Mouse (Mus musculus): Measurements from ENCODE around the gene Mvp. TPM values are rescaled to one million over a fixed set of nuclear protein-coding genes. Genes with fewer than 3 reads are reported as not detected.

Mvp gene
- polyA plus RNA-seq, 1 experiment from 2014 or later: 104 TPM

- no peak for DNase-seq (ENCODE audit: low read depth, low spot score)
- ATAC-seq: no peak
- ChIA-PET CTCF (interaction anchor here (0.8 to 3.3 kb wide), 2 partner anchors 10 to 76 kb away, joined by 3 to 21 read pairs; partner anchors contain the start of genes Mvp, Pagr1a and Pagr1b), POLR2A (interaction anchor here (1.6 to 5.6 kb wide), 2 partner anchors 9 to 77 kb away, joined by 9 to 31 read pairs; partner anchors contain the start of genes Pagr1a and Pagr1b)
- no peak for TF ChIP-seq CTCF (IDR thresholded peaks at IDR 0.05)
- H3K27me3 ChIP-seq: no peaks in the 10 kb centered on the region
- in situ Hi-C loops (cut with MboI; ENCODE audit: low pct_unique_long_range_greater_than_20kb): no loop called here
Observed at GRCm38 (mm10) chr7:127025556-127026160, 11.2 kb upstream of the Mvp start.

DNA sequence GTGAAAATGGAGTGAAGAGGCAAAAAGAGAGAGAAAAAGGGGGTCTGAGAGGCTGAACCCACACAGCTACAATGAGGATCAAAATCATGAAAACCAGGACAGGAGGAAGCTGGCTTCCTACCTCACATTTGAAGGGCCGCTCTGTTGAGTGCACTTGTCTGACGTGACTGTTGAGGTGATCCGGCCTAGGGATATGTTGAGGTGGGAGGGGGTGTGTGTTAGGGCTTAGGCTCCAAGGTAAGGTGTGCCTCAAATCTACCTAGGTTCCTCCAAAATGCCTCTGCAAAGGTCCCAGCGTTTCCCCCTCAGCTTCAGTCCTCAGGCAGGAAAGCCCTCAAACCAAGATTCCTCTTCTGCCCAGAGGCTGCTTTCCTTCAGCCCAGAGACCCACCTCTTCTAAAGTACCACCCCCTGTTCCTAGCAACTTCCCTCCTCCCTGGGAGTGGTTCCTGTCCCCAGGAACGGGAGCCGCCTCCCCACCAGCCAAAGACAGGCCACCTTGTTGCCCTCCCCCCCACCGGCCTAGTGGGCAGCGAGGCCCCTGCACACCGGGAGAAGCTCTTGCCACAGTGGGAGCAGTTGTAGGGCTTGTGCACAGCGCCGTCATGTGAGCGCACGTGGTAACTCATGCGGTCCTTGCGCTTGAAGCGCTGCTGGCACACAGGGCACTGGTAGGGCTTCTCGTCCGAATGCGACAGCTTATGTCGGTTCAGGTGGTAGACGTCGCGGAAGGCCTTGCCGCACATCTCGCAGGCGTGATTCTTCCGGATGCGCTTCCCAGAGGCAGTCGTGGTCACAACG, 10.5 kb upstream of the Mvp start:
- in situ Hi-C loops (cut with MboI; ENCODE audit: low pct_unique_long_range_greater_than_20kb): no loop called here
- POLR2A ChIA-PET: interaction anchor here (0.6 to 5.6 kb wide), 5 partner anchors 8 to 78 kb away, joined by 4 to 31 read pairs (median 5); partner anchors contain the start of genes Mvp, Pagr1a and Pagr1b
- H3K27me3 ChIP-seq: no peaks in the 10 kb centered on the region
- DNase-seq (ENCODE audit: low read depth, low spot score) (no peak), ATAC-seq (peak; percentile 23)
- CTCF ChIA-PET: interaction anchor here (0.8 to 3.3 kb wide), 4 partner anchors 10 to 86 kb away, joined by 3 to 21 read pairs (median 4); partner anchors contain the start of genes Mvp, Pagr1a and Pagr1b
- TF ChIP-seq CTCF (IDR thresholded peaks at IDR 0.05): no peak

DNA sequence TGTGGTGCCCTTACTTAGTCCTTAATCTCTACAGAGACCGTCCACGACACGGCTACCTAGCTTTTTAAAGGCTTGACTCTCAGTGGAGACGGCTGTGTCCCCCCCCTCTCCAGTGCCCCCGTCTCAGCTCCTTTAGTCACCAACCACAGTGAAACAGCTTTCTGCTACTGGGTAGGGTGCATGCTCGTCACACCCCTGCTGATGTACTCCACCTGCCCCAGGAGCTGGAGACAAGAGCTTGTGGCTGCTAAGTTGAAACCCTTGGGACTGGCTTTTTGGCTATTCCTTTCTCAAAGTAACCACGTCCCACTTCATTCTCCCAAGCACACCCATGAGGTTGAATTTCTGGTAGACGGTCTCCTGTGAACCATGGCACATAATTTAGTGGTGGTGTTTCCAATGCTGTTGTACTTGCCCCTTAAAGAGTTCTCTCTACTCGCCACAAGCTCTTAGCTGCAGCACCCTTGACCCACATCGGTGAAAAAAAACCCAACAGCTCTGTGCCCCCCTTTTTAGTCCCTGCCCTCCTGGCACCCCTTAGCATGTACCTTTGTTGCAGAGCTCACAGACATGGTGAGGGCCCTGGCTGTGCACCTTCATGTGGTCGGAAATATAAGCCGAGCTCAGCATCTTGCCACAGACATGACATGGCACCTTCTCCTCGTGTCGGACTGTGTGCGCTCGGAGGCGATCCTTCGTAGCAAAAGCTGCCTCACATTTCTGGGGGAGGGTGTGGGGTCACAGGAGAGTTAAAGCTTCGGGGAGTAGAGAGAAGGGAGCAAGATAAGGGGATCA, 9.7 kb upstream of the Mvp start:
- ChIA-PET CTCF (interaction anchor here (1.0 to 3.3 kb wide), 3 partner anchors 9 to 87 kb away, joined by 3 to 21 read pairs (median 4); partner anchors contain the start of genes Mvp, Pagr1a and Pagr1b), POLR2A (interaction anchor here (0.6 to 5.6 kb wide), 8 partner anchors 7 to 609 kb away, joined by 3 to 31 read pairs (median 4); partner anchors contain the start of genes Mvp, Pagr1a and Pagr1b)
- no peaks in the 10 kb centered on the region for H3K27me3 ChIP-seq
- TF ChIP-seq CTCF (IDR thresholded peaks at IDR 0.05): no peak
- DNase-seq (ENCODE audit: low read depth, low spot score) (no peak), ATAC-seq (no peak)
- in situ Hi-C loops (cut with MboI; ENCODE audit: low pct_unique_long_range_greater_than_20kb): no loop called here

DNA sequence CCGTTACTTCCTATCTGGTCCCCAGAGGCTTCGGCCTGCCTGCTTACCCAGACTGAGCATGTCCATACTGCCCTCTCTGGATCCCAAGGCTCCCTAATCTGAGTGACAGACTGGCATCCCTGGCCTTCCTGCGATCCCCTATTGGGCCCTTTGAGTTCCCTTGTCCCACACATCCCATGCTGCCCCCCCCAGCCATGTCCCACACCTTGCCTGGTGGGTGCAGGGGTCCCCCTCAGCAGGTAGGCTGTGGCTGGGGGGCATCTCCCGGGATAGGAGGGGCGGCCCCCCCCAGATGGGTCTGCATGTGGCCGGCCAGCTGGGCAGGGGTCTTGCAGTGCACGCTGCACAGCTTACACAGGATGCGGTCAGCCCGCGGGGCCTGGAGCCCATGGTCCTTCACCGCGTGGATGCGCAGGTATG, 8.9 kb upstream of the Mvp start:
- ATAC-seq (no peak), DNase-seq (ENCODE audit: low read depth, low spot score) (no peak)
- in situ Hi-C loops (cut with MboI; ENCODE audit: low pct_unique_long_range_greater_than_20kb): no loop called here
- H3K27me3 ChIP-seq: no peaks in the 10 kb centered on the region
- POLR2A ChIA-PET: interaction anchor here (0.6 to 5.6 kb wide), 2 partner anchors 7 to 609 kb away, joined by 3 to 31 read pairs; partner anchors contain the start of genes Pagr1a and Pagr1b
- no peak for TF ChIP-seq CTCF (IDR thresholded peaks at IDR 0.05)
- CTCF ChIA-PET: interaction anchor here (3.3 kb wide), 1 partner anchor 8 kb away, joined by 21 read pairs; the partner anchor contains the start of genes Mvp, Pagr1a and Pagr1b

DNA sequence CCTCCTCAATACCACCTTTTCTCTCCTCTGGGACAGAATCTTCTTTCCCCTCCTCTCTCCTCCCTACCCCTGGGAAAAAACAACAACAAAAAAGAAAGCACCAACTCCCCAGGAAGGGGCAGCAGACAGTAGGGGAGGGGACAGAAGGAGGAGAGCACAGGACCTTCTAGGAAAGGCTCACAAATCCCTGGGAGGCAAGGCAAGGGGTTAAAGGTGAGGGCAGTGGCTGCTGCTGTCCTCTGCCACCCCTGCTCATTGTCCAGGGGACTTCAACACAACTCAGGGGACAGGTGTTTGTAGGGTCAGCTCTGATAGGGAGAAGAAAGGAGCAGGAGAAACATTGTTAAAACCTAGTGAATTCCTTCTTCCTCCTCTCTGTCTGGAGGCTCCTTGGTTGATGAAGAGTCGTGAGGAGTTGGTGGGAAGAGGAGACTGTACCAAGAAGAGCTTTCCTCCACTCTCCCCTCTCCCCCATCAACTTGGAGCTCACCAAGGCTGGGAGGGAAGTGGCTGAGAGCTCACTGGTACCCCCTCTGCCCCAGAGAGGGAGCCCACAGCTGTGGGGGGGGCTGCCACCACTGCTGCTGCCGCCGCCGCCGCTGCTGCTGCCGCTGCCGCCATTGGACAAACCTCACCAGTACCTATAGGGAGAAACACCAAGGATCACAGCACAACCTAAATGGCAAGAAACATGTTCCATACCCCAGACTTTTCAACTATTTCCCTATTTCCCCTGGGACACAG, 8.3 kb upstream of the Mvp start:
- DNase-seq (ENCODE audit: low read depth, low spot score) (no peak), ATAC-seq (no peak)
- H3K27me3 ChIP-seq: no peaks in the 10 kb centered on the region
- CTCF ChIA-PET: no interaction called here
- POLR2A ChIA-PET: no interaction called here
- in situ Hi-C loops (cut with MboI; ENCODE audit: low pct_unique_long_range_greater_than_20kb): no loop called here
- TF ChIP-seq CTCF (IDR thresholded peaks at IDR 0.05): no peak

DNA sequence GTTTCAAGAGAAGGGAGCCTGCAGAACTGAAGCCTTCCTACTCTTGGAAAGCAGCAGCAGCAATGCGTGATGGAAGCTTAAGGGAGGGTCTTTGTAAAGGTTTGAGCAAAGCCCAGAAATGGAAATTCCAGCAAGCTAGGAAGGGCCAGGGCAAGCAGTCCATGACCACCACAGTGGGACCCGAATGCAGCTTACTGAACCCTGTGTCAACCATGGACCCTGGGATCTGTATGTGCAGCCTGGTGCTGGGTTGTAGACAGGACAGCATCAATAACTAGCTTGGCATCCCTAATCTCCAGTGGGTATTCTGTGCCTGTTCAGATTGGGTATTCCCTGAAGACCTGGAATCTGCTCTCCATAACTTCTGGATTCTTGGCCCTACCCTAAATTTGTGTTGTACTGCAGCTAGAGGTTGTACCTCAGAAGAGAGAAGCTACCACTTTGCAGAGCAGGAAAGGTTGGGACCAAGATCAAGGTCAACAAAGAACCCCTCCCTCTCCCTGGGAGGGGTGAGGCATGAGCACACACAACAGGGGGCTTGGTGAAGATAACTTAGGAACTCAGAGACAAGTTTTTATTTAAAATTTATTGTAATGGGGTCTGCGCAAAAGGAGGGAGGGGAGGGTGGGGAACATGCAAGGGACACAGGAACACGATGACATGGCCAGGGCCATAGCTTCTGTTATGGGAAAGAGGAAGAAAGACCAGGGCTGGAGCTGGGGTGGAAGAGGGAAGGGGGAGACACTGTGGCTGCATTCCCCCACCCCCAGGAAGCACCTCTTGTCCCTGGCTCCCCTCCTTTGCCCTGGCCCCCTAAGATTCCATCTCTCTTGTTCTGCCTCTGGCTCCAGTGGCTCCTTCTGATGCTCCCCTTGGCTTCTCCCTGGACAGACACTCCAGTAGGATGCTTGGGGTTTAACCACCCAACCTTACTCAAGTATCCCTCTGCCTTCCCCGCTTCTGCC, 7.4 kb upstream of the Mvp start:
- no peak for TF ChIP-seq CTCF (IDR thresholded peaks at IDR 0.05)
- ATAC-seq (no peak), DNase-seq (ENCODE audit: low read depth, low spot score) (no peak)
- ChIA-PET POLR2A (no interaction called here), CTCF (no interaction called here)
- in situ Hi-C loops (cut with MboI; ENCODE audit: low pct_unique_long_range_greater_than_20kb): no loop called here
- no peaks in the 10 kb centered on the region for H3K27me3 ChIP-seq

DNA sequence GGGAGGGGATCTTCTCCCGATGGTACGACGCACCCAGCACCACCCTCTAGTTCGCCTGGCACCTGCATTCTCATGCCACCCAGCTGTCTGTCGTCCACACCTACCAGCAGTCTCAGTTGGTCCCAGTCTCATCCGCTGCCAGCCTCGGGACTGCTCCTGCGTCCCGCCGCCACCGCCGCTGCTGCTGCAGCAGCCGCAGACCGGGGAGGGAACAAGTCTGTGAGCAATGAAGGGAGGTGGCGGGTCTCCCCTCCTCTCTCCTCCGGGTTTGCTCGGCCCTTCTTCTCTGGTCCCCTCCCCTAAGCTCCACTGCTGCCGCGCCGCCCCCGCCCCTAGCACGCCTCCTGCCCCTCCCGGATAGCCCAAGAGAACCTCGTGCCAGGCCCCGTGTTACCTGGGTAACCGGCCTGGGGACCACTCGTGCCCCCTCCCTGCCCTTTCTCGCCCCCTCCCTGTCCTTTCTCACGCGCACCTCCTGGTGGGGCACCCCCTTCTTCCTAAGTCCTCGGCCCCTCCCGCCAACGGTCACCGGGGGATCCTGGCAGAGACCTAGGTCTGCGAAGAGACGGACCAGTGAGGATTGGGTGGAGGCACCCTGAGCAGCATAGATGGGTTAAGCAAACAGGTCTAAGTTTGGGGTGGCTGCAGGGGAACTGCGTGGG, 6.6 kb upstream of the Mvp start, which contains the start of the genes Gm42742 and Prrt2:
Gene Gm42742, minus strand, starts transcription at position 197 of the 662 bp plus-strand sequence.
Gene Prrt2, minus strand, starts transcription at position 311 of the 662 bp plus-strand sequence.
- no peaks in the 10 kb centered on the region for H3K27me3 ChIP-seq
- in situ Hi-C loops (cut with MboI; ENCODE audit: low pct_unique_long_range_greater_than_20kb): no loop called here
- ChIA-PET POLR2A (no interaction called here), CTCF (no interaction called here)
- DNase-seq (ENCODE audit: low read depth, low spot score): no peak
- TF ChIP-seq CTCF (IDR thresholded peaks at IDR 0.05): no peak
- no peak for ATAC-seq

- H3K27me3 ChIP-seq: no peaks in the 10 kb centered on the region
- no peak for DNase-seq (ENCODE audit: low read depth, low spot score)
- ChIA-PET CTCF (no interaction called here), POLR2A (no interaction called here)
- in situ Hi-C loops (cut with MboI; ENCODE audit: low pct_unique_long_range_greater_than_20kb): no loop called here
- no peak for TF ChIP-seq CTCF (IDR thresholded peaks at IDR 0.05)
- ATAC-seq: no peak
Observed at GRCm38 (mm10) chr7:127020491-127020890, 6.1 kb upstream of the Mvp start.
